Mouse (Mus musculus) thymus, adult 2 months (tissue): ENCODE results near the gene Zfp609.
"Not testable (repeated sequence)": the region's sequence is repeated elsewhere in the genome, so short reads cannot be mapped to it uniquely, and the experiment has no call there.

Experiments
- CTCF ChIP-seq: fragments of 200-500 bp; IDR thresholded peaks from 2 replicates; pipeline ENCODE4 v1.5.1; 2012; ENCODE audit warnings: mild to moderate bottlenecking, control low read depth, low read length, moderate library complexity, borderline replicate concordance; ENCODE audit not compliant: control insufficient read depth, poor library complexity, insufficient read depth; ENCODE audit errors: extremely low read depth
- POLR2A ChIP-seq: fragments of 200-500 bp; IDR thresholded peaks from 2 replicates; pipeline ENCODE4 v1.6.1; 2012; ENCODE audit warnings: mild to moderate bottlenecking, low read length, control low read depth, moderate library complexity; ENCODE audit not compliant: control insufficient read depth, poor library complexity, insufficient read depth; ENCODE audit errors: extremely low read depth

DNA sequence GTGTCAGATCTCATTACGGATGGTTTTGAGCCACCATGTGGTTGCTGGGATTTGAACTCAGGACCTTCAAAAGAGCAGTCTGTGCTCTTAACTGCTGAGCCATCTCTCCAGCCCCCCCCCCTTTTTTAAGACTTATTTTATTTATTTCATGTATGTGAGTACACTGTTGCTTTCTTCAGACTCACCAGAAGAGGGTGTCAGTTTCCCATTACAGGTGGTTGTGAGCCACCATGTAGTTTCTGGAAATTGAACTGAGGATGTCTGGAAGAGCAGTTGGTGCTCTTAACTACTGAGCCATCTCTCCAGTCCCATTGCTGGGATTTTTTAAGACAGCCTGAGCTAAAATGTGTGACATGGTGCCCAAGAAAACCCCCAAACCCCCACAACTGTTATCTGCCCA lies 175.4 kb downstream of the Zfp609 start:
- TF ChIP-seq CTCF, POLR2A: not testable (repeated sequence)
